Mouse (Mus musculus): Measurements from ENCODE around the gene Rab43. TPM values are rescaled to one million over a fixed set of nuclear protein-coding genes. Genes with fewer than 3 reads are reported as not detected.
A peak's percentile ranks its signal among the peaks of the same experiment; 100 is the strongest.

Gene Rab43
- polyA plus RNA-seq, 2 experiments = 13.3 to 14.3 TPM

DNA sequence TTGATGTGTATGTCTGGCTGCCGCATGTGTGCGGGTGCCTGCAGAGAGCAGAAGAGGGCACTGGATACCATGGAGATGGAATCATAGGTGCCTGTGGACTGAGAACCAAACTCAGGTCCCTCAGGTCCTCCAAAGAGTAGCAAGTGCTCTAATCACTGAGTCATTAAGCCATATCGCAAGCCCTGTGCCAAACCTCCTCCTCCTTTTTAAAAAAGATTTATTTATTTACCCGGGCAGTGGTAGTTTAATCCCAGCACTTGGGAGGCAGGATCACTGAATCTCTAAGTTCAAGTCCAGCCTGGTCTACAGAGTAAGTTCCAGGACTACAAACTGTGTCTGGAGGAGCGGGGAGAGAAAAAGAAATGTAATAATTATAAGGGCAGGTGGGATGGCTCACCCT lies 2.5 kb upstream of the Rab43 start:
- no peaks in the 10 kb centered on the region for H3K9me3 ChIP-seq (ENCODE audit: control insufficient read depth, low read length)
- H3K4me1 ChIP-seq (ENCODE audit: control insufficient read depth, insufficient read depth, low read length) = peaks cover 10% of the 10 kb centered on the region
- no peak overlapping the region for H3K4me3 ChIP-seq (replicated peaks; ENCODE audit: low read length)
- DNase-seq (ENCODE audit: low spot score) (no peak), ATAC-seq (ENCODE audit: low FRiP score, low read depth) (no peak)
- H3K36me3 ChIP-seq (ENCODE audit: control insufficient read depth, insufficient read depth, low read length) = peaks cover 50% of the 10 kb centered on the region
- no peak overlapping the region for H3K9ac ChIP-seq (ENCODE audit: low read depth, low read length, severe bottlenecking)
- 91% methylated on average over 5 of the region's 5 CpGs for WGBS
- H3K27me3 ChIP-seq (ENCODE audit: control insufficient read depth, insufficient read depth, low read length) = no peaks in the 10 kb centered on the region
- TF ChIP-seq POLR2A (IDR thresholded peaks at IDR 0.05; ENCODE audit: borderline replicate concordance, extremely low read depth, insufficient read depth, insufficient read length) = no peak
- H3K4me2 ChIP-seq (replicated peaks; ENCODE audit: low read depth, low read length, severe bottlenecking) = no peak overlapping the region
- no peak overlapping the region for H3K27ac ChIP-seq (replicated peaks; ENCODE audit: low read depth, low read length)

- Histone ChIP-seq H3K9ac (ENCODE audit: low read depth, low read length, severe bottlenecking) (peak overlapping the region; percentile 81; the same call in 1 of the 2 replicates), H3K4me1 (ENCODE audit: control insufficient read depth, insufficient read depth, low read length) (peaks cover 10% of the 10 kb centered on the region), H3K9me3 (ENCODE audit: control insufficient read depth, low read length) (no peaks in the 10 kb centered on the region), H3K27ac (replicated peaks; ENCODE audit: low read depth, low read length) (peak overlapping the region; percentile 61; the same call in 1 of the 2 replicates), H3K4me2 (replicated peaks; ENCODE audit: low read depth, low read length, severe bottlenecking) (peak overlapping the region; percentile 71), H3K27me3 (ENCODE audit: control insufficient read depth, insufficient read depth, low read length) (no peaks in the 10 kb centered on the region), H3K4me3 (replicated peaks; ENCODE audit: low read length) (peak overlapping the region; percentile 81; the same call in 1 of the 2 replicates), H3K36me3 (ENCODE audit: control insufficient read depth, insufficient read depth, low read length) (peaks cover 36% of the 10 kb centered on the region)
- DNase-seq (ENCODE audit: low spot score) (no peak), ATAC-seq (ENCODE audit: low FRiP score, low read depth) (no peak)
- no peak for TF ChIP-seq POLR2A (IDR thresholded peaks at IDR 0.05; ENCODE audit: borderline replicate concordance, extremely low read depth, insufficient read depth, insufficient read length)
- WGBS = 62% methylated on average over 1 of the region's 1 CpGs
These were observed 692 bp upstream of the Rab43 start for GRCm38 (mm10) chr6:87812656-87813055.

GRCm38 (mm10) chr6:87810713-87811669 lies 973 bp downstream of the Rab43 start:
- Histone ChIP-seq H3K27ac (replicated peaks; ENCODE audit: low read depth, low read length) (peak overlapping the region; percentile 74), H3K4me2 (replicated peaks; ENCODE audit: low read depth, low read length, severe bottlenecking) (peak overlapping the region; percentile 71), H3K4me1 (ENCODE audit: control insufficient read depth, insufficient read depth, low read length) (peaks cover 10% of the 10 kb centered on the region), H3K4me3 (replicated peaks; ENCODE audit: low read length) (peak overlapping the region; percentile 81), H3K36me3 (ENCODE audit: control insufficient read depth, insufficient read depth, low read length) (peaks cover 21% of the 10 kb centered on the region), H3K9ac (ENCODE audit: low read depth, low read length, severe bottlenecking) (peak overlapping the region; percentile 81), H3K9me3 (ENCODE audit: control insufficient read depth, low read length) (no peaks in the 10 kb centered on the region), H3K27me3 (ENCODE audit: control insufficient read depth, insufficient read depth, low read length) (no peaks in the 10 kb centered on the region)
- TF ChIP-seq POLR2A (IDR thresholded peaks at IDR 0.05; ENCODE audit: borderline replicate concordance, extremely low read depth, insufficient read depth, insufficient read length) = no peak
- peak; percentile 43; the same call in 1 of the 2 replicates for ATAC-seq (ENCODE audit: low FRiP score, low read depth)
- DNase-seq (ENCODE audit: low spot score) = peak; percentile 9
- under 1% methylated on average over 60 of the region's 77 CpGs for WGBS

DNA sequence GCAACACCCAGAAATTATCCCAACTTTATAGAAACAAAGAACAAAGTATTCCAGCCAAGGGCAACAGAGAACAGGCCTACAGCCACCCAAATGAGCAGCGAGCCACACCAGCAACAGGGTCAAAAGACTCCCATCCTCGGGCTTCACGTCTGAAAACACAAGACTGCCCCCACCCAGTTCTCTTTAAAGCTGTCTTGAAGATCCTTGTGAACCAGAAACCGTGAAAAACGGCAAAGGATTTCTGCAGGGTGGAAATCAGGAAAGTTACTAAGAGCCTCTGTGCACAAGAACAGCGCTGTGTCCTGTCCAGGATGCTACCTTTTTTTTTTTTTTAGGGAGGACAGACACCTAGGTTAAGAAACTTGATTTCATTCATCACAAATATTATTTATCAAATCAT lies 1.7 kb downstream of the Rab43 start:
- Histone ChIP-seq H3K4me1 (ENCODE audit: control insufficient read depth, insufficient read depth, low read length) (peaks cover 10% of the 10 kb centered on the region), H3K27ac (replicated peaks; ENCODE audit: low read depth, low read length) (no peak overlapping the region), H3K27me3 (ENCODE audit: control insufficient read depth, insufficient read depth, low read length) (no peaks in the 10 kb centered on the region), H3K36me3 (ENCODE audit: control insufficient read depth, insufficient read depth, low read length) (peaks cover 14% of the 10 kb centered on the region), H3K9ac (ENCODE audit: low read depth, low read length, severe bottlenecking) (no peak overlapping the region), H3K4me3 (replicated peaks; ENCODE audit: low read length) (peak overlapping the region; percentile 81), H3K9me3 (ENCODE audit: control insufficient read depth, low read length) (no peaks in the 10 kb centered on the region), H3K4me2 (replicated peaks; ENCODE audit: low read depth, low read length, severe bottlenecking) (peak overlapping the region; percentile 71)
- DNase-seq (ENCODE audit: low spot score) = no peak
- no peak for TF ChIP-seq POLR2A (IDR thresholded peaks at IDR 0.05; ENCODE audit: borderline replicate concordance, extremely low read depth, insufficient read depth, insufficient read length)
- no peak for ATAC-seq (ENCODE audit: low FRiP score, low read depth)
- 42% methylated on average over 6 of the region's 6 CpGs for WGBS

DNA sequence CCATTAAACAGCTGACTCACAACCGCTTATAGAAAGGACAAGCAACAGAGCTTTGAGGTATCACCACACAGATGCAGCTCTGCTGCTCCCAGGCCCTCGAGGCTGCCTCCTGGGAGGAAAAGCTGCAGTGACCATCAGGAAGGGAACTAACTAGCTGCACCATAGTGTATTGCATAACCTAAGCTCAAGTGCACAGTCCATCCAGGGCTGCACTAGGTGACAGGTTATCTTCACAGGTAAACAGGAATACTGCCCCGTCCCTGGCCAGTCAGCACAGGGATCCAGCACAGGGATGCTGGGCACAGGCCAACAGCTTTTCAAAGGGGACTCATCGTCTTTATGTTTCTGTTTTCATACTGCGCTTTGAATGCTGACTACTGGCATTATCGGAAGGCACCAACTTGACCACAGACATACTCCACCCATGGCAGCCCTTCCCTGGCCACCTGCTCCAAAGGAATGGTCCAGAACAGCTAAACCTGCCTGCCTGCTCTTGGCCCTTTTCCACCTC lies 2.3 kb downstream of the Rab43 start:
- ATAC-seq (ENCODE audit: low FRiP score, low read depth) (no peak), DNase-seq (ENCODE audit: low spot score) (no peak)
- Histone ChIP-seq H3K36me3 (ENCODE audit: control insufficient read depth, insufficient read depth, low read length) (peaks cover 14% of the 10 kb centered on the region), H3K4me2 (replicated peaks; ENCODE audit: low read depth, low read length, severe bottlenecking) (no peak overlapping the region; the same call in 1 of the 2 replicates), H3K27ac (replicated peaks; ENCODE audit: low read depth, low read length) (no peak overlapping the region), H3K9me3 (ENCODE audit: control insufficient read depth, low read length) (no peaks in the 10 kb centered on the region), H3K27me3 (ENCODE audit: control insufficient read depth, insufficient read depth, low read length) (no peaks in the 10 kb centered on the region), H3K4me3 (replicated peaks; ENCODE audit: low read length) (peak overlapping the region; percentile 81; the same call in 1 of the 2 replicates), H3K4me1 (ENCODE audit: control insufficient read depth, insufficient read depth, low read length) (peaks cover 10% of the 10 kb centered on the region), H3K9ac (ENCODE audit: low read depth, low read length, severe bottlenecking) (no peak overlapping the region)
- WGBS = 82% methylated on average over 6 of the region's 6 CpGs
- no peak for TF ChIP-seq POLR2A (IDR thresholded peaks at IDR 0.05; ENCODE audit: borderline replicate concordance, extremely low read depth, insufficient read depth, insufficient read length)
